Mouse (Mus musculus) embryonic fibroblast, embryonic 13.5 days (primary cell): ENCODE measurements around the gene Ticrr. TPM values are rescaled to one million over a fixed set of nuclear protein-coding genes. Genes with fewer than 3 reads are reported as not detected.
A peak's percentile ranks its signal among the peaks of the same experiment; 100 is the strongest.

Experiments used
- H3K27ac ChIP-seq: 2 replicates; pipeline ENCODE4 v1.5.1; 2012; ENCODE audit warnings: low read length, control low read depth, inconsistent platforms; ENCODE audit not compliant: insufficient read depth
- H3K4me1 ChIP-seq: 2 replicates; pipeline ENCODE4 v1.6.1; 2011; ENCODE audit warnings: low read length; ENCODE audit not compliant: control insufficient read depth, insufficient read depth
- H3K4me3 ChIP-seq: 2 replicates; pipeline ENCODE4 v1.5.1; 2011; ENCODE audit warnings: mild to moderate bottlenecking, control low read depth, low read length; ENCODE audit not compliant: insufficient read depth
- CTCF ChIP-seq: IDR thresholded peaks from 2 replicates; pipeline ENCODE4 v1.5.1; 2011; ENCODE audit warnings: mild to moderate bottlenecking, control low read depth, low read length, moderate library complexity, borderline replicate concordance; ENCODE audit not compliant: insufficient read depth
- POLR2A ChIP-seq: IDR thresholded peaks from 2 replicates; pipeline ENCODE4 v1.6.1; 2011; ENCODE audit warnings: low read depth, mild to moderate bottlenecking, control low read depth, low read length, moderate library complexity
- polyA plus RNA-seq: library from polyadenylated mRNA; stranded (reverse); fragments of >200 nt; gene quantifications from 2 replicates; pipeline ENCODE4 v1.2.4, GENCODE M21; 2011; ENCODE audit warnings: low read depth; ENCODE audit not compliant: missing spikeins, insufficient read length

The Ticrr gene
- polyA plus RNA-seq, 1 experiment: 7.3 TPM

DNA sequence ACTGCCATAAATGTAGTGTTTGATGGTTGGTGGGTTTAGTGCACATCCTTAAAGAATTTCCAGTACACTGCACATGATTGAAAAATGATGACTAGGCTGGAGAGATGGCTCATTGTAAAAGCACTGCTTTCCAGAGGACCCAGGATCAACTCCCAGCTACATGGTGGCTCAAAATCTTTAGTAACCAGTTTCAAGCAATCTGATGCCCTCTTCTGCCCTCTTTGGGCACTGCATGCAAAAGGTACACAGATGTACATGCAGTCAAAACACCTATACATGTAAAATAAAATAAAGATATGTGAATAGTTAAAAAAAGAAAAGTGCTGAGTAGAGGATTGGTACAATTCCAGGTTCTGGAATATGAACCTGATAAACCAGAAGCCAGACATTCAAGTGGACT, 19.2 kb downstream of the Ticrr start:
- no peaks in the 10 kb centered on the region for H3K4me1 ChIP-seq
- H3K4me3 ChIP-seq: no peak overlapping the region
- H3K27ac ChIP-seq: no peak overlapping the region
- TF ChIP-seq CTCF (no peak), POLR2A (no peak)

DNA sequence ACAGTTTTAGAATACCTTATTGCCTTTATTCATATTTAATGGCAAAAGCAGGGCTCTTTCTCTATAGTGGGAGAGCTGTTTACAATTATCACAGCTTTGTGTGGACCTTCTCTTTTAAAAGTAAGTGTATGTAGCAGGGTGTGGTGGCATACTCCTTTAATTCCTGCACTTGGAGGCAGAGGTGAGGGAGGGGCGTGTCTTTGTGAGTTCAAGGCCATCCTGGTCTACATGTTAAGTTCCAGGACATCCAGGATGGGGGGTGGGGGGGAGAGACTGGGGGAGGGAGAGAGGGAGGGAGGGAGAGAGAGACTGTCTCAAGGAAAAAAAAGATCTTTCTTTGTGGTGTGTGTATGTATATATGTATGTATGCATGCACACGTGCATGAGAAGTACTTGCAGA, 20.2 kb downstream of the Ticrr start:
- no peak for TF ChIP-seq CTCF
- no peak for TF ChIP-seq POLR2A
- H3K27ac ChIP-seq: no peak overlapping the region
- no peak overlapping the region for H3K4me3 ChIP-seq
- H3K4me1 ChIP-seq: no peaks in the 10 kb centered on the region

DNA sequence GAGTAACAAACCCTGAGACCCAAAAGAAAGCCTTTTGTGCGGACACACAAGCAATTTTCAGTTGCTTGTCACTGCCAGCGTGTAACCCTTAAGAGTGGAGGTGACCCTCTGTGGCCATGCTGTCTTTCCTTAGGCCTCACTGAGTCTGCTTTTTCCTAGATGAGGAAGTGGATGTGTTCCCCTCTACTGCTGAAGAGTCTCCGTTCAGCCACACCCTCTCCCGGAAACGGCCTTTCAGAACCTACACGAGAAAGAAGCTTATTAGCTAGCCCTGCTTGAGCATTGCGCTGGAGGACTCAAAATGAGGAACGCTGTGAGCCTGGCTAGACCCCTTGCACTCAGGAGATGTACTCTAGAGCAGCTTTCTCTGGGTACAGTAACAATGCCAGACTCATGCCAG, 36.5 kb downstream of the Ticrr start:
- no peak overlapping the region for H3K4me3 ChIP-seq
- H3K27ac ChIP-seq: no peak overlapping the region
- H3K4me1 ChIP-seq: no peaks in the 10 kb centered on the region
- no peak for TF ChIP-seq CTCF
- no peak for TF ChIP-seq POLR2A

DNA sequence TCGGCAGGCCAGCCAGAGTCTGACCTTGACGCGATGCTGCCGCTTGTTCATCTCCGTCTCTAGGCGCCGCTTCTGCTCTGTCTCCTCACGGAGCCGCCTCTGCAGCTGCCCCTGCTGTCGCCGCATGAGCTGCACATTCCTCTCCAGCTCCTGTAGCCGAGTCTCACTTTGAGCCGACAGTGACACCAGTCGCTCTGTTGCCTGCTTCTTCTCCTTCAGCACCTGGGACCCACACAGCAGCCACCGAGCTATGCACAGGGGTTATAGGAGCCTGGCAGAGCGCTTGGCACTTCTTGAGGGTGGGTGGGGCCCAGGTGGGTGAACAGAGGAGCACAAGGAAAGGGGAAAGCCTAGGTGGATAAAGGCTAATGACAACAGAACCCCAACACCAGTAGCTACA, 42.8 kb downstream of the Ticrr start:
- H3K4me1 ChIP-seq: no peaks in the 10 kb centered on the region
- H3K4me3 ChIP-seq: no peak overlapping the region
- no peak overlapping the region for H3K27ac ChIP-seq
- no peak for TF ChIP-seq POLR2A
- TF ChIP-seq CTCF: no peak

DNA sequence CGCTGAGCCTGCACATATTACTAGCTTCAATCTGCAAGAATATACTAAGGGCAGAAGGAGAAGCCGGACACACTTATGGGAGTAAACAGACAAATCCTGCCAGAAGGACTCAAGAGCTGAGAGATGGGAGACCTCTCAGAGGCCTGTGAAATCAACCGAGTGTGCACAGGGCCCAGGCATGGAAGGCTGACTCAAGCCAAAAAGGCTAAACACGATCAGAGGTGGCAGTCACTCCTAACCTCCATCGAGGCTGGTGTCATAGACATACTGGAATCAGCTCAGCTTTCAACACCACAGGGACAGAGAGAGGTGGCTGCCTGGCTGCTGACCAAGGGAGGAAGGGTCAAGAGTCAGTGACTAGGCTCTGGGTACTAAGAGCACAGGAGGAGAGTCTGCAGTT, 45.2 kb downstream of the Ticrr start:
- no peak overlapping the region for H3K27ac ChIP-seq
- TF ChIP-seq CTCF: no peak
- TF ChIP-seq POLR2A: no peak
- no peaks in the 10 kb centered on the region for H3K4me1 ChIP-seq
- H3K4me3 ChIP-seq: no peak overlapping the region

DNA sequence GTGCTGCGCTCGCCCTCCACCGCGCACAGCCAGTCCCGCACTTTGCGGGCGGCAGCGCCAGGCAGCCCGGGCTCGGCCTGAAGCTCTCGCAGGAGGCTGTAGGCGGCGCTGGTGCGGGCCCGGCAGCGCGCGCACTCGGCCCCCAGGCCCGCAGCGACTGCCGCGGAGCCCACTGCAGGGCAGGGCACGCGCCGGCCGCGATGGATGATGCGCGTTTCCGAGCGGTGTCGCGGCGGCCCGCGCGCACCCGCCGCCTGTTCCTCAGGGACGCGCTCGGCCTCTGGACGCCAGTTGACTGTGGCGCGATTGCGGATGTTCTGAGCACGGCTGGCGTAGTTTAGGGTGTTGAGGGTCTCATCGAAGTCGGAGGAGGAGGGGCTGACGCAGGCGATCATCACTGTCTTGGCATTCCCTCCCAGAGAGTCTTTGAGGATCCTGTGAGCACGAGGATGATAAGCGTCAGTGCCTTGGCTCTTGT, 50.2 kb downstream of the Ticrr start:
- no peak overlapping the region for H3K27ac ChIP-seq
- no peaks in the 10 kb centered on the region; the same call in 1 of the 2 replicates for H3K4me1 ChIP-seq
- TF ChIP-seq CTCF (0 out of 2 replicates have a peak, but pooled peaks have one; percentile 4), POLR2A (no peak)
- no peak overlapping the region for H3K4me3 ChIP-seq

DNA sequence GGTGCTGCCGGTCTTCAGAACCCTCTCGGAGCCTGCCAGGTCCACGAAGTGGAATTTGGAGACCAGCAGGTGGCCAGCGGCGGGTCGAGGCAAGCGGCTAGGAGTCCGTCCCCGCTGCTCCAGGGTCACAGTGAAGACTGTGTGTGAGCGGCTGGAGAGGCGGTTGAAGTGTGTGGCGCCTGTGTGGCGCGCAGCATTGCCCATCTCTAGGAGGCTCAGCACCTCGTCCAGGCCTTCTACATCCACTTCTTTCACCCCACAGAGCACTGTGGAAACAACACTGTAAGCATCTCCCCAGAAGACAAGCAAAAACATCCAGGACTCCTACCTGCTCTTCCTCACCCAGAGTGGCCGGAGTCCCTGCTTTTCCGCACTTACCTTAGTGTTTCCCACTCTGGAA, 50.8 kb downstream of the Ticrr start:
- no peak for TF ChIP-seq POLR2A
- TF ChIP-seq CTCF: no peak
- H3K4me3 ChIP-seq: no peak overlapping the region
- no peaks in the 10 kb centered on the region; the same call in 1 of the 2 replicates for H3K4me1 ChIP-seq
- H3K27ac ChIP-seq: no peak overlapping the region

DNA sequence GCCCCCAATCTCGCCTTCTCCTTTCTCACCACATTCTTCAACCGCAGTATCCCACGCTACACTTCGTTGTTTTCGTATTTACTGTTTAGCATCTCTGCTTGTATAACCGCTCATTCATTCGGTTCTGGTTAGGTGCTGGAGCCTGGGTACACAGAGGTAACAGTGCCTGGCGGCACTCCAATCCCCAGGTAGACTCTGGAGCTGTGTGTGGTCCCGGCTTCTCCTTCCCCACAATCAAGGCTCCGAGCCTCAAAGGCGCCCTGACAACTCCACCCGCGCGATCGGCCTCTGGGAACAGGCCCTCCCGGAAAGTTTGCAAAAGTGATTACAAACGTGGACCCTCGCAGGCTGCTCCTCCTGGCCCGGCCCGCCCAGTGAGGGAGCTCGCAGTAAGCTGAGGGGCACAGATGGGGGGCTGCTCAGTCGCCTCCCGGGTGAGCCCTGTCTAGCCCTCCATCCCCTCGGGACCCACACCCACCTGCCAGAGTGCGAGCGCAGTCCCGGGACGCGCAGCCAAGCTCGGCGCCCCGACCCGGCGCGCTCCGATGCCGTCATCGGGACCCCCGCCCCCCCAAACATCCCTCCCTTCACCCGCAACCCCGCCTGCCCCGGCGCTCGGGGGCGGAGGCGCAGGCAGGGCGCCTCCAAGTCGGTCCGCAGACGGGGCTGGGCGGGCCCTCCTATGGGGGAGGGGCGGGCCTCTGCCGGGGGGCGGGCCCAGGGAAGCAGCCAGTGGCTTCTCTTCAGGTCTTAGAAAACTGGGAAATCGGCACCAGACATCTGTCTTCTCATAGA, 55.4 kb downstream of the Ticrr start, which contains the start of gene Kif7:
Kif7 (minus strand) TSS at position 534 of the 795 bp plus-strand sequence.
- H3K4me1 ChIP-seq: no peaks in the 10 kb centered on the region; the same call in 1 of the 2 replicates
- H3K27ac ChIP-seq: no peak within 1 kb of the TSS
- peak; percentile 75 for TF ChIP-seq POLR2A
- TF ChIP-seq CTCF: no peak

DNA sequence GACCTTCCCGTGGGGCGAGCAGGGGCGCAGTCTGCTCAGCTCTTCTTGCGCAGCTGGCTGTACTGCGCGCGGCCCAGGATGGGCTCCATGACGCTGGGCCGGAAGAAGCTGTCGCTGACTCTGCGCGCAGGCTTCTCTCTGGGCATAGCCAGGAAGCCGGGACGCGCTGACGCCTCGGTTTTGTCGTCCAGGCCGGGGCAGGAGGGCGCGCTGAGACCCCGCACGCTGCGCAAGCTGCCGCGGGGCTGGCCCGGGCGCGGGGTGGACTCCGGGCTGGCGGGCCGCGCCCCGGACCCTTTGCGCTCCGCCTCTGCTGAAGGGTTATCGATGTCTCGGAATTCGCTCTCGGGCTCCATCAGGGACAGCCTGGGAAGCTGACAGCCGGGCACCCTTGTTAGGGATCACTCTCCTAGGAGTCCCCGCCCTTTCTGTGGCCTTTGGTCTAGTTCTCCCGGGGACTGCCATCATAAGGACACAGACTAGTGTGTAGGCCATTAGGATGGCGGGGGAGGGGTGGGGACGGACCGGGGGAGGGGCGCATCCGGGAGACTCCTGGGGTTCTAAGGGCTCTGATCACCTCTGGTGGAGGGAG, 61.5 kb downstream of the Ticrr start:
- no peak overlapping the region for H3K27ac ChIP-seq
- TF ChIP-seq POLR2A (peak; percentile 48; the same call in 1 of the 2 replicates), CTCF (no peak)
- H3K4me3 ChIP-seq: peak overlapping the region; percentile 37

More for the DNA sequence above, 55.4 kb downstream of the Ticrr start, which contains the start of gene Kif7:
- peak within 1 kb of the TSS; percentile 75 for H3K4me3 ChIP-seq

DNA sequence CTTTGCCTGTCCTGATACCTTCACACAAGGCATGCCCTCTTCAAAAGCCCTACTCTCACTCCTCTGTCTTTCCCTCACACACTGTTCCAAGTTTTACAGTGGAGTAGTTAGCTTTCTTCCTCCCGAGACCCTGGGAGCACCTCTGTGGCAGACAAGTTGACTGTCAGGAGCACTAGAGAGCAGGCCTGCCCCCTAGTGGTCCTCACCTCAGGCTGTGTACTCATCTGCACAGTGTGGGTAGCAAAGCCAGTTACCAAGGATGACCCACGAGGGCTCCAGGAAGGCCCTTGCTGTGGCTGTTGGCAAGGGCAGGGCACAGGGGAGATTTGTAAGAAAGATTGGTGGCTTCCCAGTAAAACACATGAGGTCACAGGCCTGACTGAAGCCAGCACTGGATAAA, 67.1 kb downstream of the Ticrr start:
- H3K27ac ChIP-seq: no peak overlapping the region
- H3K4me1 ChIP-seq: no peaks in the 10 kb centered on the region
- peak; percentile 96 for TF ChIP-seq CTCF
- TF ChIP-seq POLR2A: no peak
- no peak overlapping the region for H3K4me3 ChIP-seq

More for the DNA sequence above, 61.5 kb downstream of the Ticrr start:
- no peaks in the 10 kb centered on the region for H3K4me1 ChIP-seq
